Mouse (Mus musculus): Measurements from ENCODE around the gene Lrrc4. TPM values are rescaled to one million over a fixed set of nuclear protein-coding genes. Genes with fewer than 3 reads are reported as not detected.

Lrrc4 gene
- polyA plus RNA-seq, 1 experiment = 65.1 TPM

DNA sequence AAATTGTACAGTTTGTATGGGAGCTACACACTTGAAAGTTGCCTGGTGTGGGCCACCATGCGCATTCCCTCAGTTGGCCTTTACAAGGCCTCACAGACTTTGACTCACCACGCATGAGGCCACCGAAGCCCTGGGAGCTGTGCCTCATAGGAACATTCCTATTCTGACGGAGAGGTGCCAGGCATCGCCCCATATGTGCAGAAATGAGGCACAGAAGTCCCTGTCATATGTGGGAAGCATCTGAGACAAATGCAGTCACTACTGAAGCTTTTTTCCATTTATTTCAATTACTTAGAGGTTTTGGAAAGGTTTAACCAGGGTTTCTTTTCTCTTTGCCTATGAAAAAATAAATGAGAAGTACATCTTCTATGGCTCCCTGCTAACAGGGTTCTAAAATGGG, 78.3 kb downstream of the Lrrc4 start:
- H3K27ac ChIP-seq (ENCODE audit: insufficient read depth, low read length) = peak overlapping the region; percentile 91
- peaks cover 15% of the 10 kb centered on the region for H3K4me1 ChIP-seq (ENCODE audit: control insufficient read depth, insufficient read depth, low read length)
- TF ChIP-seq POLR2A (IDR thresholded peaks at IDR 0.05; ENCODE audit: extremely low read depth, insufficient read depth, low read length) = no peak
- TF ChIP-seq CTCF (IDR thresholded peaks at IDR 0.05; ENCODE audit: extremely low read depth, insufficient read depth, low read length) = no peak
- H3K4me3 ChIP-seq (ENCODE audit: insufficient read depth, low read length) = no peak overlapping the region

DNA sequence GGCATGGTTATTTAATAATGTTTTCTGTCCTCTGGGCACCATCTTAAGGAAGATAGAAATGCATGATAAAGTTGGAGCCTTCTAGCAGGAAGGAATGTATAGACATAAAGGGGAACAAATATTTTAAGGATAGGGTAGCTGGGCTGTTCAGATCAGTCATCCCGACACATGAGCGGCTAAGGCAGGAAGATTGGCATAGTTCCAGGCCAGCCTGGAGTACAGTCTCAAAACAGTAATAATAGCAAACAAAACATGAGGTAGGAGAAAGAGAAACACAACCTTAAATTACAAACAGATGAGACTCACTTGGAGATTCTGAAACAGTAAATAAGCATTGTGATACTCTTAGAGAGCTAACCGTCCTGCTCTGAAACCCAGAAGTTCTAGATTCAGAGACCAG, 80.4 kb downstream of the Lrrc4 start:
- Histone ChIP-seq H3K27ac (ENCODE audit: insufficient read depth, low read length) (no peak overlapping the region), H3K4me3 (ENCODE audit: insufficient read depth, low read length) (no peak overlapping the region), H3K4me1 (ENCODE audit: control insufficient read depth, insufficient read depth, low read length) (peaks cover 12% of the 10 kb centered on the region)
- no peak for TF ChIP-seq POLR2A (IDR thresholded peaks at IDR 0.05; ENCODE audit: extremely low read depth, insufficient read depth, low read length)

DNA sequence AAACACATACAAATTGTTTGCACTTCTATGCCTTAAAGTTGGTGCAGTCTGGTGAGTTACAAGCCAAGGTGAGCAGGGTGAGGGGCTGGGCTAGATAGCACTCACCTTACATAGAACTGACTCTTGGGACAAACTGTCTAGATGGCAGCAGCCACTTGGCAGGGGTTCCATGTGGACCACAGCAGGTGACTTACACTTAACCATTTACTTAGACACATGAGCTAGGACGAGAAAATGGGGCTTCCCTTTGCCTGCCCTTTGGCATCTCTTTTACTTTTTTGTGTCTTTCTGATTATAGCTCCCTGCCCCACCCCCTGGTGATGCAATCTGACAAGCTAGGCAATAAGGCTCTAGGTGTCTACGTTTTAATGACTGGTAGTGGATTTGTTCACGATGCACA, 82.3 kb downstream of the Lrrc4 start:
- TF ChIP-seq CTCF (IDR thresholded peaks at IDR 0.05; ENCODE audit: extremely low read depth, insufficient read depth, low read length) (no peak), POLR2A (IDR thresholded peaks at IDR 0.05; ENCODE audit: extremely low read depth, insufficient read depth, low read length) (no peak)
- Histone ChIP-seq H3K27ac (ENCODE audit: insufficient read depth, low read length) (no peak overlapping the region), H3K4me3 (ENCODE audit: insufficient read depth, low read length) (no peak overlapping the region), H3K4me1 (ENCODE audit: control insufficient read depth, insufficient read depth, low read length) (peaks cover 12% of the 10 kb centered on the region)

DNA sequence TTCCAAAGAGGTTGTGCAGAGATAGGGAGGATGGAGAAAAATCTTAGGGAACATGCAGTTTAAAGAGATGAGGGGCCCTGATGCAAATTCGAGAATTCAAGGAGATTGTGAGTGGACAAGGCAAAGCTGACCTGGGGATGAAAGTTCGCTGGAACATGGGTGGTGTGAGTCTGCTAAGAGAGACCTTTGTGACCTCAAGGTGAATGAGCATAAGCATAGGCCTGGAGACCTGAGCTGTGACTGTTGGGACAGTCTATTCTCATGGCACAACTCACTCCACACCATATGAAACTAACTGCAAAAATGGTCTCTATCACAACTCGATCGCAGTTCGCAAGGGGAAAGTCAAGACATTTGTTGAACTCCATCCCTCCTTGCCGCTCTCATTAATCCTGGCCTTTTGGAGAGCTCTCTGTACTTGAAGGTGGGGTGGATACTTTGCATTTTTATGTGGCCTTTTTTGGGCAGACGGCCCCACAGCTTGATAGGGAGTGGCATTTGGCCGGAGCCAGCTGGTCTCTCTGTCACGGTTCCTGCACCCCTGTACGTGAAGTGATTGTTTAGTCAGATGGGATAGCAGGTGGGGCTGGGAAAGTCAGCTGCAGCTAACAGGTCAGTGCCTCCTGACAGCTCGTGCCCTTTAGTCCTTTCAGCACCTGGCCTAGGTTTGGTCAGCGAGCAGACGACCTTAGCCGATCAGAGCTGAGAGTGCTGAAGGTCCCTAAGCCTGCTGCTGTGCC, 83.4 kb downstream of the Lrrc4 start:
- TF ChIP-seq CTCF (IDR thresholded peaks at IDR 0.05; ENCODE audit: extremely low read depth, insufficient read depth, low read length) (no peak), POLR2A (IDR thresholded peaks at IDR 0.05; ENCODE audit: extremely low read depth, insufficient read depth, low read length) (no peak)
- Histone ChIP-seq H3K4me3 (ENCODE audit: insufficient read depth, low read length) (no peak overlapping the region), H3K4me1 (ENCODE audit: control insufficient read depth, insufficient read depth, low read length) (peaks cover 7% of the 10 kb centered on the region), H3K27ac (ENCODE audit: insufficient read depth, low read length) (no peak overlapping the region)

DNA sequence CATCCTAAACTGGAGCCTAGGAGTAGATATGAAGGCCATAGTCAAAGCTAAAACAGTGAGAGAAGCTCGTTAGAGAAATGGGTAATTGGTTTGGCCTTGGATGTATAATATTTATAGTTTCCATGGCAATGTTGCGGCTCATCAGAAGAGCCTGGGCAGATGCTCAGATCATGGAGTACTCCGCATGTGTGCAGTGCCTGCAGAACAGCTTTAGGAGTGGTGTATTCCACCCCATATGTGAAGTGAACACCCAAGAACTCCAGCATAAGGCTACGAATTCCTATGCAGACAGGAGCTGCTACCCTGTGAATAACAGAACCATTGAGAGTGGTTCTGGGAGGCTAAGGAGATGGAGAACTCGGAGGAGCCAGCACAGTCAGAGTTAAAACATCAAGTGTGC, 84.5 kb downstream of the Lrrc4 start:
- Histone ChIP-seq H3K4me3 (ENCODE audit: insufficient read depth, low read length) (no peak overlapping the region), H3K27ac (ENCODE audit: insufficient read depth, low read length) (no peak overlapping the region), H3K4me1 (ENCODE audit: control insufficient read depth, insufficient read depth, low read length) (peaks cover 6% of the 10 kb centered on the region; the same call in 1 of the 2 replicates)
- TF ChIP-seq POLR2A (IDR thresholded peaks at IDR 0.05; ENCODE audit: extremely low read depth, insufficient read depth, low read length) = no peak
- no peak for TF ChIP-seq CTCF (IDR thresholded peaks at IDR 0.05; ENCODE audit: extremely low read depth, insufficient read depth, low read length)

DNA sequence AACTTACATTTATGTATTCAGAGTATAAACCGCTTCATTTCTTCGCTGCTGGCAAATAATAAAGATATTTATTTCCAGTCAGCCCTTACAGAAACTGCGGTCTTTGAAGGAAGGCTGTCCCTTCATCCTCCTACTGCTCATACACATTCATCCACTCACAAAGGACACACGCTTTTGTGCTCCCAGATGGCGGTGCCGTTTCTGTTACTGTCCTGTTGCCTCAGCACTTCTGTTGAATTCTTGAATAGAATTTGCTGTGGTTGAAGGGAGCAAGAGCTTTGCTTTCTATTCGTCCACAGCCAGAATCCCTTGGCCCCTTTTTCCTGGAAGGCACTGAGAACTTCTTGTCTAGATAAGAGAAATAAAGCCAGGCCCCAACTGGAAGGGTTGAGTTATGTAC, 85.7 kb downstream of the Lrrc4 start:
- Histone ChIP-seq H3K4me3 (ENCODE audit: insufficient read depth, low read length) (no peak overlapping the region), H3K27ac (ENCODE audit: insufficient read depth, low read length) (no peak overlapping the region), H3K4me1 (ENCODE audit: control insufficient read depth, insufficient read depth, low read length) (peaks cover 6% of the 10 kb centered on the region; the same call in 1 of the 2 replicates)
- no peak for TF ChIP-seq CTCF (IDR thresholded peaks at IDR 0.05; ENCODE audit: extremely low read depth, insufficient read depth, low read length)
- no peak for TF ChIP-seq POLR2A (IDR thresholded peaks at IDR 0.05; ENCODE audit: extremely low read depth, insufficient read depth, low read length)

DNA sequence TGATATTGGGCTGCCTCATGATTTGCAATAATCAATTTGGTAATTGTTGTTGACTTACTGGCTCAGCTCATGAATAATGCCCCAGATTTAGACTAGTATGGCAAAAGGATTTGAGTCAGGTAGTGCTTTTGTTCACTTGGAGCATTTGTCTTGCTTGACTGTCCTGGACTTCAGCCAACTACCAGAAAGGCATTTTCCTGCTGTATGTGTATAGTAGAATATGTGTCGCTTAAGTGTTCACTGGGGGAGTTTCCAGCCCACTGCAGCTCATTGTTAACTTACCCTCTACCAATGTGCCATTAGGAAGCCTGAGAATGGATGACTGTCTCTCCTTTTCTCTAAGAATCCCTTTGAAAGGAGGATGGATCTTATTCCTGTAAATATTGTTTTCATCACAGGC, 88.0 kb downstream of the Lrrc4 start:
- Histone ChIP-seq H3K27ac (ENCODE audit: insufficient read depth, low read length) (no peak overlapping the region), H3K4me3 (ENCODE audit: insufficient read depth, low read length) (no peak overlapping the region), H3K4me1 (ENCODE audit: control insufficient read depth, insufficient read depth, low read length) (peaks cover 6% of the 10 kb centered on the region; the same call in 1 of the 2 replicates)
- TF ChIP-seq CTCF (IDR thresholded peaks at IDR 0.05; ENCODE audit: extremely low read depth, insufficient read depth, low read length) (no peak), POLR2A (IDR thresholded peaks at IDR 0.05; ENCODE audit: extremely low read depth, insufficient read depth, low read length) (no peak)

DNA sequence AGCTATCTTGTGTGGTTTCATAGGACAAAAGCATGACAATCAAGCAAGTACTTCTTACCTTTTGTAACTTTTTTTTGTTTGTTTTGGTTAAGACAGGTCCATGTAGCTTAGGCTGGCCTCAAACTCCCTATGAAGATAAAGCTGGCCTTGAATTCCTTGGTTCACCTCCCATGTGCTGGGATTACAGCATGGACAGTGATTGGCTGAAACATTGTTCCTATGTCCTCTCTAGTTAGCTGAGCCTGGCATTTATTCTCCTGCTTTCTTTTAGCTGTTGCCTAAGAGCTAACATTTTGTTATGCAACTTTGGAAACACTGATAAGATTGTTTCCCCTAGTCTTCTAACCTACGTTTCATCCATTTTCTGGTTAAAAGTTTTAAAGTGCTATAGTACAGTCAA, 93.9 kb downstream of the Lrrc4 start:
- H3K4me3 ChIP-seq (ENCODE audit: insufficient read depth, low read length) = no peak overlapping the region
- no peaks in the 10 kb centered on the region for H3K4me1 ChIP-seq (ENCODE audit: control insufficient read depth, insufficient read depth, low read length)
- TF ChIP-seq CTCF (IDR thresholded peaks at IDR 0.05; ENCODE audit: extremely low read depth, insufficient read depth, low read length) (no peak), POLR2A (IDR thresholded peaks at IDR 0.05; ENCODE audit: extremely low read depth, insufficient read depth, low read length) (no peak)
- H3K27ac ChIP-seq (ENCODE audit: insufficient read depth, low read length) = no peak overlapping the region

DNA sequence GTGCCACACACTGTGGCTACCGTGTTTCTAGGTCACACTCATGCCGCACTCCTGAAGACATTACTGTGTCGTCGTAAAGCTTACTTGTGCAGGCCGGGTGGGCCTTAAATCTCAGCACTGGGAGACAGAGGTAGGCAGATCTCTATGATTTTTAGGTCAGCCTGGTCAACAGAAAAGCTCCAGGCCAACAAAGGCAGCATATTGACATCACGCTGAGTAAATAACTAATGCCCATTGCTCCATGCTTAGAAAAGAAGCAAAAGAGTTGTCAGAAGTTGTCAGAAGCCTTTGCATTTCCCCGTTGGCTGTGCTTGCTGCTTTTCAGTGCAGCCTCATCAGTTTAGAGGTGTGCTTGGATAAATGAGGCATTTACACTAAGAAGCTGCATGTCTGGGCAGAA, 94.9 kb downstream of the Lrrc4 start:
- Histone ChIP-seq H3K4me3 (ENCODE audit: insufficient read depth, low read length) (no peak overlapping the region), H3K27ac (ENCODE audit: insufficient read depth, low read length) (no peak overlapping the region), H3K4me1 (ENCODE audit: control insufficient read depth, insufficient read depth, low read length) (no peaks in the 10 kb centered on the region)
- TF ChIP-seq CTCF (IDR thresholded peaks at IDR 0.05; ENCODE audit: extremely low read depth, insufficient read depth, low read length) = no peak
- no peak for TF ChIP-seq POLR2A (IDR thresholded peaks at IDR 0.05; ENCODE audit: extremely low read depth, insufficient read depth, low read length)

DNA sequence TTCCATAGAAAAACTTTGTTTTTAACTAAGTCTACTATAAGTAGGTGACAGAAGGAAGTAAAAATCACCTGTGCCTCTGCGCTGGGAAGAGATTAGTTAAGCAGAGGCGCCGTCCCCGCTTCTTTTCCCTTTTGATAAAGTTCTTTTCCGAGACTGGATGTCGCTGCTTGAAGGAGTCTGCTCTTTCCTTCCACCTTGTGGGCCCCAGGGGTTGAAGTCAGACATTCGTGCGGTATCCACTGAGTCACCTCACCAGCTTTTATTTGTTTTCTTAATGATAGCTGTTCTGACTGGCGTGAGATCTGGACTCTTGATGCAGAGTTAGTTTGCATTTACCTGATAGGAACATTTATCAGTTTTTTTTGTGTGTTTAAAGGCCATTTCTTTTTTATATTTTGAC, 96.4 kb downstream of the Lrrc4 start:
- no peak overlapping the region for H3K4me3 ChIP-seq (ENCODE audit: insufficient read depth, low read length)
- H3K4me1 ChIP-seq (ENCODE audit: control insufficient read depth, insufficient read depth, low read length) = no peaks in the 10 kb centered on the region
- no peak for TF ChIP-seq CTCF (IDR thresholded peaks at IDR 0.05; ENCODE audit: extremely low read depth, insufficient read depth, low read length)
- no peak for TF ChIP-seq POLR2A (IDR thresholded peaks at IDR 0.05; ENCODE audit: extremely low read depth, insufficient read depth, low read length)
- H3K27ac ChIP-seq (ENCODE audit: insufficient read depth, low read length) = no peak overlapping the region

All from cortical plate, adult 2 months (tissue).